Mouse (Mus musculus) left cerebral cortex, postnatal 10 days (tissue): ENCODE results near the gene Grn. TPM values are rescaled to one million over a fixed set of nuclear protein-coding genes. Genes with fewer than 3 reads are reported as not detected.
A peak's percentile ranks its signal among the peaks of the same experiment; 100 is the strongest.
"Not testable (repeated sequence)": the region's sequence is repeated elsewhere in the genome, so short reads cannot be mapped to it uniquely, and the experiment has no call there.

Experiments used
- DNase-seq, 2 experiments: peaks; one replicate each; pipeline ENCODE4 v3.0.0; 2021 to 2022; ENCODE audit warnings: low spot score in 2 of 2, mixed read lengths in 1 of 2; ENCODE audit errors: extremely low spot score in 1 of 2
- intact Hi-C: fragments of 180-260 bp; cut with DNase I; formaldehyde crosslinking; loops from one replicate; pipeline ENCODE4 v1.15.1; 2025
- total RNA-seq, 2 experiments: library from RNA; stranded (reverse); gene quantifications; 2 replicates each; pipeline ENCODE4 v1.2.3; 2021

Gene Grn
- 10 to 100 TPM; 79.2 to 79.4 TPM for total RNA-seq

DNA sequence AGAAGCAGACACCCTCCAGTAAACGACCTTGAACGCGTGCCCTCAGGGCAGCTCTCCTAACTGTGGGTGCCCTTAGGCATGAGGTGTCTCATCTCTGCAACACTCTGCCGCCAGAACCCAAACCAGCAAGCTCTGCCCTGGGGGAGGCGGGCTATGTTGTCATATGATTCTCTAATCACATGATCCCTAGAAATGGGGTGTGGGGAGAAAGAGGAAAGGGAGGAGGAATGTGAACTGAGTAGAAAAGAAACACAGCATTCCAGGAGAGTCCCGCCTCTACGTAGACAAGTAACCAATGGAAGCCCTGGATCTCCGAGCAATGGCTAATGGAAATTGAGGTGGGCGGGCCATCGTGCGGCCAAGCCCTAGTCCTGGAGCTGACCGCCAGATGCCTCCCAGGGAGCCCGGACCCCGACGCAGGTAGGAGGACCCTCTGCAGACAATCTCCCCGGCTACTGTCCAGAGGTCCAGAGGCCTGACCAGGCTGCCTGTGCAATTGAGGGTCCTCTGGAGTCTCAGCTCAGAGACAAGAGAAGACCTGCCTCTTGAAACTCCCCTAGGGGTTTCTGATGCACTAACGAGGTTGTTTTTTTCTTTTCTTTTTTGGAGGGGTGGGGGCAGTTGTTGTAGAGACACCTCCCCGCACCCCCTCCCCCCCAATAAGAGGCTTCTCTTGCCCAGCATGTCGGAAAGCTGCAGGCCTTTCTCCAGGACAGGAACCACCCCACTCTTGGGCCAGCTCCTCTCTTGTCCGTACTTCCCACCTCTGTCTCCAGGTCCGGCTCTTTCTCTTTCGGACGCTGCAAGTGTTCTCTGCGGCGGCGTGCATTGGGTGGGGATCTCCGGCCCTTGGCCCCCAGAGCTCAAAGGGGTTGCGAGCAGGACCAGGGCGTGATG is at the start of gene Grn:
Gene Grn, plus strand, starts transcription at position 195 of the 897 bp plus-strand sequence.
- intact Hi-C loops: loop anchor here (2.0 kb wide), 1 partner anchor 122 kb away; no protein-coding TSS in a partner anchor

DNA sequence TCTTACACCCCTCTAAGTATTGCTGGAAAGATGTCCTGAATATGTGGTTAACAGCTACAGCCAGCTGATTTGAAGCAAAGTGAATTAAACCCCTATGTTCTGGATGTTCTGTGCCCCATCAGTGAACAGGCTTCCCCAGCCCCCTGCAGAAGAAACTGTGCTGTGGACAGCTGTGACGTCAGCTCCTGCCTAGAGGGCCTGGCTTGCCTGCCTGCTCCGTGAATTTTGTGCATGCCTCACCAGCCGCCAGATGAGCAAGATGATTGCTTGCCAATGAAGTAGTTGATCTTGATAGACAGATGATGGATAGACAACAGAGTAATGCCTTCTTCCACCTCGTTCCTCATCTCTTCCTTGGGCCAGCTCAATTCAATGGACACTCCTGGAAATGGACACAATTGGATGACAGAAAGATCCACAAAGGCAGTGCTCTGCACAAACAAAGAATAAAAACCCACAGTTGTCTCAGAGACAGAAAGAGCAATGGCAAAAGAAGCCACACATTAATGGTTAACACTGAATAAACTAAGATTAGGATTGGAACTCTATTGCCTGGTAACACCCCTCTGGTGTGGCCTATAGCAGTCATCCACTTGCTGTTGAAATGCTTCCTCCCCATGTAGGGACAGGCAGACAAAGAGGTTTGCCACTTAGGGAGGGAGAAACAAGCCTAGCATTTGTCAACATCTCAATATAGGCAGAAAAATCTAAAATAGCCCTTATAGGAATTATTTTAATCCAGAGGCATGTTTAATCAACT is 48.6 kb upstream of the Grn start:
- intact Hi-C loops: no loop called here
- DNase-seq: no peak

More for the DNA sequence above, at the start of gene Grn:
- peak; percentile 92 to 94 for DNase-seq

DNA sequence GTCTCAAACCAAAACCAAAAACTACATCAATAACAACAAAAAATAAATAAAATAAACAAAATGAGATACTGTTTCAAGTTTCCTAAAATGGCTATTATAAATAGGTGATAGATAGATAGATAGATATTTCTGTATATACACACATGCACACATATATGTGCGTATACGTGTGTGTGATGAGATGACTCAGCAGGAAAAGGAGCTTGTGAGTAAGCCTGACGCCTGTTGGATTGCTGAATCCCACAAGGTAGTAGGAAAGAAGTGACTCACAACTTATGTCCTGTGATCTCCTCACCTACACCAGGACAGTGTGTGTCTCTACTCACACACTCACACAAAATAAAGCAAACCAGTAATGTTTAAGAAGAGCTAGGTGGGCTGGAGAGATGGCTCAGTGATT is 47.3 kb upstream of the Grn start:
- intact Hi-C loops: no loop called here
- DNase-seq: no peak

DNA sequence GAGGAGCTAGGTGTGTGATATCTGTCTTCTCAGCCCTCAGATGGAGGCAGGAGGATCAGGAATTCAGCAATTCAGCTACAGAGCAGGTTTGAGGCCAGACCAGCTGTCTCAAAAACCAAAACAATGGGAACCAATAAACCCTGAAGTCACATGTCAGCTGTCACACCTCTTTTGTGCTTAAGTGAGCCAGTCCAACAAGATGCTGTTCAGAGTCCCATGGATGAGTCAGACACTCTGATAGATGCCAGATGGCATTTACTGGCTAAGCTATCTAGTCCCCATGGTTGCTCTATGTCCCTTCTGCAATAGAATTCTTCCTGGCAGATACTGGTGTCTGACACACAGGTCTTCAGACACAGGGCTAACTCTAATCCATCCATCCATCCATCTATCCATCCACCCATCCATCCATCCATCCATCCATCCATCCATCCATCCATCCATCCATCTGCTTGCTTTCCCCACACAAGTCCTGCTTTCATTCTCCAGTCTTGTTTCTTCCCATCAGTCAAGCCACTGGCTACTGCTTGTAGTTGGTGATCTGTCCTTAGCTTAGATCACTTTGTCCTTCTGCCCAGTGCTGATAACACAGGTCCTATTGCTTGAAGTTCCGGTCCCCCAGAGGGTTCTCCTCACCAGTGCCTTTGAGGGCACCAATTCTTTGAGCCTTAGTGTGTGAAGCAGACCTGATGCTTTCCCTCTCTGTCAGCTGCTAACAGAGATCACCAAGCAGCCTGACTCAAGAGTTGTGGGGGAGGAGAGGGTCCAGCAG is 46.6 kb upstream of the Grn start:
- intact Hi-C loops: no loop called here
- DNase-seq: no peak

DNA sequence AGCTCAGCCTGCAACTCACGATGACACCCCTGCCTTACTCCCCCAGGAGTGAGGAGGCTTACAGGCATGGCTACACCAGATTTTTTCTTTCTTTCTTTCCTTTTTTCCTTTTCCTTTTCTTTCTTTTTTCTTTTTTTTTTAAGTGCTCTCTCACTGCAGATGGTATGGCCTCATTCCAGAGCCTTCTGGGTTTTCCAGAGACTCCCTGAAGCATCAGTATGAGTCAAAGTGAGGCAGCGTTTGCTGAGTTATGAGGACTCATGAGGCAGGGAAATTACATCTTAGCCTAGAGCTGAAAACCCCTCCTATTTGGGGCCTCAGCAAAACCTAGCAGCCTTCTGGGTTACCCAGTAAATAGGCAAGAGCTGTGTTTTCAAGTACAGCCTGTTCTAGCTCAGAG is 45.7 kb upstream of the Grn start:
- DNase-seq: no peak
- intact Hi-C loops: no loop called here

GRCm38 (mm10) chr11:102385075-102385474 is 45.0 kb upstream of the Grn start:
- DNase-seq: no peak
- intact Hi-C loops: no loop called here

- DNase-seq: no peak
- intact Hi-C loops: no loop called here
Observed at GRCm38 (mm10) chr11:102386121-102386520, 44.0 kb upstream of the Grn start.

GRCm38 (mm10) chr11:102389436-102389835 is 40.7 kb upstream of the Grn start:
- intact Hi-C loops, DNase-seq: not testable (repeated sequence)

GRCm38 (mm10) chr11:102392441-102393237 is 37.5 kb upstream of the Grn start:
- intact Hi-C loops: no loop called here
- no peak for DNase-seq

DNA sequence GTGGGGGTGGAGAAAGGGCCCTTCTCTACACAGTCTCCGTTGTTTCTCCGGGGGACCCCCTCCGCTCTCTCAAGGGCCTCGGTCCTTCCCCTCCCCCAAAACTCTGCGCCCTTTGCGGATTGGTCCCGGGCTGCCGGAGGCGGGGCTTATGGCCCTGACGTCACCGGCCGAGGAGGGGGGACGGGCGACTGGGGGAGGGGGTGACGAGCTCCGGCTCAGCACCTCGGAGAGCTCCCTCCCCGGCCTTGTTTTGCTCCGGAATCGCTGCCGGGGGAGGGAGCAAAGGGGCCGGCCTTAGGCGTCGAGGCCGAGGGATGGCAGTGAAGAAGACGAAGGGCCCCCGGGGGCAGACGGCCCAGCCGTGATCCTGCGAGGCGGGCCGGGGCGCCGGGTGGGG is 36.9 kb upstream of the Grn start, which contains the start of gene Rundc3a:
Gene Rundc3a, plus strand, starts transcription at position 166 of the 397 bp plus-strand sequence.
- intact Hi-C loops: no loop called here
- peak; percentile 96 to 97 for DNase-seq

DNA sequence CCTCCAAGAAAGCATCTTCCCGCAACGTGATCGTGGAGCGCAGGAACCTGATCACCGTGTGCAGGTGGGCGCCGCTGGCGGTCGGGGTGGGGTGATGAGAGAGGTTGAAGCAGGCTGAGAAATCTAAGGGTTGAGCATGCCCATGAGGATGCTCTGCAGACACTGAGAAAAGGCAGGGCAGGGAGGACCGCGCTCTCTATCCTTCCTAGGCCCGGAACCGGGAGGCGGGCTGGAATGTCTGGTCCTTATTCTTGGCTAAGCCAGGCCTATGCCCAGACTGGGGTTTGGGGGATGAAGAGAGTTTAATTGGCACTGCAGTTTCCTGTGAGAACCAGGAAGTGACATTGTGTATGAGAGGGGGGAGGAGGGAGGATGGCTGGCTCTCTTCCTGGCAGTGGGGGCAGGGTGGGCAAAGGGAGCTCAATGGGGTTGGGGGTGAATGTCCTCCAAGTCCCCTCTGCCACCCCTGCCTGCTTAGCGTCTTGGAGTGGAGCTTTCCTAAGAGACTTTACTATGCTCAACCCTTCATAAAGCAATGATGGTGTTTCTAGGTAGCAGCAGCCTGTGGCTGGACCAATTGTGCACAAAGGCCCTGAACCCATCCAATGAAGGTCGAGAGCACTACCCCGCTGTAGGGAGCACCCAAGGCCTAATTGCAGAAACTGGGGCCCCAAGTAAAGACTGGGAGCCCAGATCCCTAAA is 36.2 kb upstream of the Grn start:
- intact Hi-C loops: no loop called here

DNA sequence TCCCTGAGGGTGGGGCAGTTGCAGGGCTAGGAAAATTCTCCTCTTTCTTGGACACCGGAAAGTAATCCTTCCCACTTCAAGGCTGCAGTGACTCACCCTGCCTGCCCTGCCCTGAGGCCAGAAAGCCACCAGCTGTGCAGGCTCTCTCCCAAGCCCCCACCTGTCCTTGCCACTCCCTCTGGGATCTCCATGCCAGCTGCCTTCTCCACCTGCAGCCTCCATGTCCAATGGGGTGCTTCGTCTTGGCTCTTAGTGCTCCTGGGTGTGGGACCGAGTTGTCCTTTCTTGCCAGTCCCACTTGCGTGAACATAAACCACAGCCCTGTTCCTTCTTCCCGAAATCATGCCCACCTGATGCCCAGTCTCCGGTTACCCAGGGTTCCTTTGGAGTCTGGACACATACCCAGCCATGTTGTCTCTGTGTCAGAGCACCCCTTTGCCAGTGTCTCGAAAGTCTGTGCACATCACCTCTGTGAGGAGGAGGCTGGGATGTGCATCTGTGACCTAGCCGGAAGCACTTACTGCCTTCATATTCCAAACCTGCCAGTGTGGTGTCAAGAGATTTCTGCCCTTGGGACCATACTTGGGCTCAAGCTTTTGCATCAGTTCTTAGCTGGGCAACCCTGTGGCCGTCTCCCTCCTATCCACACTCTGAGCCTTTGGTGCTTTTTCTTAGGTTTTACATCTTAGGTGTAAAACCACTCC is 35.5 kb upstream of the Grn start:
- DNase-seq: peak in 1 of 2 experiments; percentile 26
- intact Hi-C loops: no loop called here

More for the DNA sequence above, 36.2 kb upstream of the Grn start:
- peak in 1 of 2 experiments; percentile 67 for DNase-seq

- DNase-seq: peak in 1 of 2 experiments; percentile 52
Observed at GRCm38 (mm10) chr11:102395250-102395649, 34.9 kb upstream of the Grn start.

GRCm38 (mm10) chr11:102396263-102396662 is 33.9 kb upstream of the Grn start:
- intact Hi-C loops: no loop called here
- no peak for DNase-seq

More at GRCm38 (mm10) chr11:102395250-102395649, 34.9 kb upstream of the Grn start:
- intact Hi-C loops: no loop called here

DNA sequence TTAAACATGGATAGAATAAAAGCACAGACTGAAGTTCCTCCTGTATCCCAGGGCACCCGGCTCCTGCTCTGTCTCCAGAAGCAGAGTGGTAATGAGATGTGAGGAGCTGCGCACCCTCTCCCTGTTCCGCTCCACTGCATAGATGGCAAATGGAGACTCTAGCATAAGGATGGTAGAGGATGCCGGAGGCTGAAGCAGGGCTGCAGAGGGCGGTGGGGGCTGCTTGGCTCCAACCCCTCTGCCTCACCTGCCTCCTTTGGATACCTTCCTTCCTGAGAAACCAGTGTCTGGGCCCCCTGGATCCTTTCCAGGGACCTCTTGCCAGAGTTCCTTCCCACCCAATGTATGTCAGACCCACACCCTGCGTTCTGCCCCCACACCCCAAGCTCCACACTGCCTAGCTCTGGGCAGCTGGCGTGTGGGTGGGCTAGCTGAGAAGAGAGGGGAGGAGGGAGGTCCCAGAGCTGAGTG is 33.4 kb upstream of the Grn start:
- DNase-seq: peak in 1 of 2 experiments; percentile 61

DNA sequence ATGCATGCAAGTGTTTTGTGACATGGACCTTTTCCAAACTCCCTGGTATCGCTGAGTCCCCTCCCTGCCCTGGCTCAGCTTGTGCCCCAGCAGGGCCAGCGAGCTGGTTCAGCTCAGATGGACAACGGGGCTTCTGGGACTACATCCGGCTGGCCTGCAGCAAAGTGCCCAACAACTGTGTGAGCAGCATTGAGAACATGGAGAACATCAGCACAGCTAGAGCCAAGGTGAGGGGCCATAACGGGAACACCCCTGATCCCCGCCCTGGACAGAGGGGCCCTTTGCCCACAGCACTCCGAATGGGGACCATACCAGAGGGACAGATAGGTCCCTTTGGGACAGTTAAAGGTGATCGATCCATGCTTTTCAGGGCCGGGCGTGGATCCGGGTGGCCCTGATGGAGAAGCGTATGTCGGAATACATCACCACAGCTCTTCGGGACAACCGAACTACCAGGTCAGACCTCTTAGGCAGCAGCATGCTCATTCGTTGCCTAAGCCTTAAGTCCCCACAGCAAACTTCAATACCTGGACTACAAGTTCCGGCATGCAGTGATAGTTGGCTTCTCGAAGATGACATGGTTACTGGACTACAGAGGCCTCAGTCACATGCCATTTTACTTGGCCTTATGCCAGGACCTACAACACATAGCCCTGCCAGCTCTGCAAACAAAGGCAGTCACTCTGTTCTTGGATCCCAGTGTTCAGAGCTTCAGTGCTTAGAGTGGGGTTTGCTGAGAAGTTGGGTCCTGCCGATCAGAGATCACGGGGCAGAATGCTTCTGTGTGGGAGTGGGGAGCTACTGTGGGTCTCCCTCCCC is 31.9 kb upstream of the Grn start:
- peak in 1 of 2 experiments; percentile 58 for DNase-seq
- intact Hi-C loops: no loop called here

More for the DNA sequence above, 33.4 kb upstream of the Grn start:
- intact Hi-C loops: no loop called here
